Mouse (Mus musculus) embryonic facial prominence, embryonic 10.5 days (tissue): ENCODE measurements at regions not wholly inside any gene's neighbourhood (a gene's known extent, or its start where the extent isn't known, plus 50 kb on each side); places are given as distances from the start of the nearest gene placed in this dataset.

Source experiments
- DNase-seq: peaks from one replicate; pipeline ENCODE4 v3.0.0-alpha.2; 2017; ENCODE audit warnings: low spot score
- H3K27ac ChIP-seq: fragments of 300-500 bp; sonication (generic); replicated peaks from 2 replicates; pipeline ENCODE4 v1.5.1; 2016; ENCODE audit warnings: mild to moderate bottlenecking
- H3K27me3 ChIP-seq: fragments of 300-500 bp; sonication (generic); replicated peaks from 2 replicates; pipeline ENCODE4 v1.6.1; 2016; ENCODE audit warnings: low read depth, mild to moderate bottlenecking; ENCODE audit not compliant: poor library complexity, severe bottlenecking
- H3K36me3 ChIP-seq: fragments of 300-500 bp; sonication (generic); replicated peaks from 2 replicates; pipeline ENCODE4 v1.6.1; 2016; ENCODE audit warnings: mild to moderate bottlenecking, moderate library complexity
- H3K4me1 ChIP-seq: fragments of 300-500 bp; sonication (generic); 2 replicates; pipeline ENCODE4 v1.6.1; 2016
- H3K4me3 ChIP-seq: fragments of 300-500 bp; sonication (generic); 2 replicates; pipeline ENCODE4 v1.5.1; 2016; ENCODE audit warnings: mild to moderate bottlenecking, moderate library complexity
- H3K9me3 ChIP-seq: fragments of 300-500 bp; sonication (generic); 2 replicates; pipeline ENCODE4 v1.6.1; 2016; ENCODE audit warnings: mild to moderate bottlenecking
- WGBS: fragments of 180-500 bp; shearing (Covaris S2); methylation state at CpG from one replicate; pipeline ENCODE4 v1.1.7; 2016; 5-methylcytosine and 5-hydroxymethylcytosine counted together

DNA sequence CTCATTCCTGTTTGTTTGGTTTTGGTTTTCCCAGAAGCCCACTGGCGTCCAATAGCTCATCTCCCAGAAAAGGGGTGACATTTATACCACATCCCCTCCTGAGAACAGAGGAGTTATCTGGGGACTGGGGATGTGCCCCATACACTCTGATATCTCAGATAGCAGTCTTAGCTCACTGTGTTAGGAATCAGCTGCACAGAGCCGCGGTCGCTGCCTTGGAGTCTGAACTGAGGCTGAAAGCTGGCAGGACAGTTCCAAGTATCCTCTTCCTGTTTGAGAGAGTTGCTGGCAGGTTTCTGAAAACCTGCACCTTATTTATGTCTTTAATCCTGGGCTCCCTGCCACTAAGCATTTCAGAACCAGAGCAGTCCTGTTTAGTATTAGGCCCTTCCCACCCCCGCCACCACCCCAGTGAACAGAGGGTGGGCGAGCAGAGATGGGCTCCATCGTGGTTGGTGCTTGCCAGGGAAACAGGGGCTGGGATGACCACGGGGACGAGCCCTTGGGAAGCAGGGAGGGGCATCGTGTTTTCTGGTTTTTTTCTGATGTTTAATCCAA is 163.8 kb downstream of the Chic2 start:
- Histone ChIP-seq H3K27ac (0 out of 2 replicates have a peak overlapping the region, but pooled peaks have one; percentile 2), H3K9me3 (peaks cover 9% of the 10 kb centered on the region; the same call in 1 of the 2 replicates), H3K36me3 (no peaks in the 10 kb centered on the region), H3K4me3 (no peak overlapping the region), H3K4me1 (peaks cover 30% of the 10 kb centered on the region), H3K27me3 (0 out of 2 replicates have a peak, but pooled peaks cover 6% of the 10 kb centered on the region)
- DNase-seq: no peak
- 73% methylated on average over 10 of the region's 10 CpGs for WGBS

DNA sequence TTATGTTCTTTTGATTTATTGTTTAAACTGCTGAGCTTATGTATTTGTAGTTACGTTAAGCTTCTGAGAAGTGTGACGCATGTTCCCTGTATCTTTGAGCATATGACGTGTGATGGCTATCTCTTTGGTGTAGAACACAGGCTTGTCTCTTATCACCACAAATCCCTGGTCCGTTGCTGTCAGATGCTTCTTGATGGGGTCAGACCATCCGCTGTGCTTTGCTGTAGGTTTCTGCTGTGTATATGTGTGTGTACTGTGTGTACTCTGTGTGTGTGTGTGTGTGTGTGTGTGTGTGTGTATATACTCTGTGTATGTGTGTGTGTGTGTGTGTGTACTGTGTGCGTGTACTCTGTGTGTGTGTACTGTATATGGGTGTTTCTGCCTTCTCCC is 164.5 kb downstream of the Chic2 start:
- Histone ChIP-seq H3K27me3 (0 out of 2 replicates have a peak, but pooled peaks cover 6% of the 10 kb centered on the region), H3K9me3 (peaks cover 8% of the 10 kb centered on the region; the same call in 1 of the 2 replicates), H3K27ac (0 out of 2 replicates have a peak overlapping the region, but pooled peaks have one; percentile 2), H3K4me3 (no peak overlapping the region), H3K36me3 (no peaks in the 10 kb centered on the region), H3K4me1 (peaks cover 34% of the 10 kb centered on the region)
- DNase-seq: no peak
- 85% methylated on average over 6 of the region's 6 CpGs for WGBS

DNA sequence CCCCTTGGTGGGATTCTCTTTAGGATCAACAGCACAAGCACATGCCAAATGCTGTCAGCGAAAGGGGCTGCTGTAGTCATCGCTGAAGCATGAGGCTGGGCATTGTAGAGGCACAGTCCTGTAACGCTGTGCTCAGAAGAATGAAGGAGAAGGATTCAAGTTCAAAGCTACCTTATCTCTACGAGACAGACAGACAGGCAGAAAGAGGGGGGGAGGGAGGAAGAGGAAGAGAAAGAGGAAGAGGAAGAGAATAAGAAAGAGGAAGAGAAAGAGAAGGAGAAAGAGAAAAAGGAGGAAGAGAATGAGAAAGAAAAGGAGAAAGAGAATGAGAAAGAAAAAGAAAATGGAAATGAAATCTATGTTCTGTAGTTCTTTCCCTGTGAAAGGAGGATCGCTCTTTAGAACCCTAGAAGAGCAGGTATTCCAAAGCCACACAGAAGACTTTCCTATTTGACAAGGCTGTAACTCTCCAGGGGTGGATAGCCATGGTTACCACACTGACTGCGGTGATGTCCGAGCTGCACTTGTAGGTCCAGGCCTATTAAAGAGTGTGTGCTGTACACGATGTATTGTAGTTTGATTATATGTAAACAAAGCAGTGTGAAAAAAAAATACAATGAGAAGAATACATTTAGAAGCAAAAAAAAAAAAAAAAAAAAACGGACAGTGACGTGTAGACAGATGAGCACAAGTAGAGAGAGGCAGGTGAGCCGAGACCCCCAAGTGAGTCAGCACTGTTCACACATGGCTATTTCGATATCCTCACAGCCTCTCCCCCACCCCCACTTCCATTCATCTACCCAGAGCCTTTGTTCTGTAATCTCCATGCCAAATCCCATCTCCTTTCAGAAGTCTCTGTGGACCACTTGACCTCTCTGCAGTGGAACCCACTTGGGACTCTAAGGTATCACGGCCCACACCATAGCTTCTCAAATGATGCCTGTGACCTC is 165.2 kb downstream of the Chic2 start:
- 79% methylated on average over 13 of the region's 13 CpGs for WGBS
- Histone ChIP-seq H3K36me3 (no peaks in the 10 kb centered on the region), H3K27me3 (0 out of 2 replicates have a peak, but pooled peaks cover 6% of the 10 kb centered on the region), H3K9me3 (peaks cover 1% of the 10 kb centered on the region; the same call in 1 of the 2 replicates), H3K4me3 (no peak overlapping the region), H3K4me1 (peaks cover 41% of the 10 kb centered on the region), H3K27ac (no peak overlapping the region)
- no peak for DNase-seq

DNA sequence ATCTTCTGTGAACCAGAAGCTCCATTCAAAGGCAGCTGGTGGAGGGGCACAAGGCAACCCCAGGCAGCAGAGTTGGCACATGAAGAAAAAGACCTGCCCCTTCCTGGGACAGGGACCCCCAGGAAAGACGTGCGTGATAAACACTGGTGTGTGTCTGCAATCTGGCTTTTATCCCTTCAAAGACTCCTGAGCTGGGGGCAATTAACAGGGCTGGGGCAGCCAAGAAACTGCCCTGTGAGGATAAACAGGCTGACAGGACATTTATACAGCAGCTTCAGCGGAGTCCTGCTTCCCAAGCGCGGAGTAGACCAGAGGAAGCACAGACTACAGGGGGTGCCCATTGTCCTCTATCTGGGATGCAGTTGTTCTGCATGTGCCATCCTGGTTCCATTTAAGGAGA is 167.0 kb downstream of the Chic2 start:
- H3K27ac ChIP-seq: peak overlapping the region; percentile 61; the same call in 1 of the 2 replicates
- no peak for DNase-seq
- WGBS: 55% methylated on average over 5 of the region's 5 CpGs
- no peak overlapping the region for H3K4me3 ChIP-seq
- H3K4me1 ChIP-seq: peaks cover 49% of the 10 kb centered on the region
- no peaks in the 10 kb centered on the region for H3K36me3 ChIP-seq
- 0 out of 2 replicates have a peak, but pooled peaks cover 6% of the 10 kb centered on the region for H3K27me3 ChIP-seq
- H3K9me3 ChIP-seq: no peaks in the 10 kb centered on the region

DNA sequence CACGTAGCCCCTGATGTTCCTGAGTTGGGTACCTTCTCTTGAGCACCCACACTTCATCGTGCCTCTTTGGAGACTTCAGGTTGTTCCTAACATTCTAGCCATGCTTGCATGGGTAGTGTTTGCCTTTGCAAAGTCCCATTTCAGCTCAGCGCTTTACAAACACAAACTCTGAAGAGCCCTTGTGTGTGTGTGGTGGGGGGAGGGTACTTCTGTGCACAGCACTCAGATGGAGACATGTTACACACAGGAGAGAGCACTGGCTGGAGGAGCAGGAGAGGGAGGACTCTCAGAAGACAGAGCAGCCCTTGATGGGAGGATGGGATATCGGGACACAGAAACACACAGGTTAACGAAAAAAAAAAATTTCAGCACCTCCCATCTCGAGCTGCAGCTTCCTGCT is 167.4 kb downstream of the Chic2 start:
- peaks cover 49% of the 10 kb centered on the region for H3K4me1 ChIP-seq

DNA sequence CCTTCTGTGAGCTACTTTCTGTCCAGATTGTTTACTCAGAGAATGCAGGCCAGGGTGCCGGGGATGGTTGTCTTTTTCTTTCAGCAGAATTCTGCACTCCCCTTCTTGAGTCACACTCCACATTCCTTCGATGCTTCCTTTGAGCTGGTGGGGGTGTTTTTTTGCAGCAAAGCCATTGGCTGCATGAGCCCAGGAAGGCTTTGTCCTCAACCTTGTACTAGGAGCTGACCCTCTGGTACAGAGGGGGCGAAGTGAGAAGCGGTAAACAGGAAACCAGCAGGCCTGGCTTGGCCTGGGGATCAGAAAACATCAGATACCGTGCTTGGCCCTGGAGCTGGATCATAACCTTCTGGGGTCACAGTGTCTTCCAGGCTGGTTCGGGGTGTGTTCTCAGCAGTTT is 169.9 kb downstream of the Chic2 start:
- Histone ChIP-seq H3K27ac (peak overlapping the region; percentile 58), H3K4me3 (no peak overlapping the region), H3K9me3 (no peaks in the 10 kb centered on the region), H3K27me3 (0 out of 2 replicates have a peak, but pooled peaks cover 6% of the 10 kb centered on the region), H3K36me3 (no peaks in the 10 kb centered on the region), H3K4me1 (peaks cover 39% of the 10 kb centered on the region)
- 26% methylated on average over 6 of the region's 6 CpGs for WGBS
- DNase-seq: peak; percentile 27

More for the DNA sequence above, 167.4 kb downstream of the Chic2 start:
- Histone ChIP-seq H3K27ac (no peak overlapping the region; the same call in 1 of the 2 replicates), H3K4me3 (no peak overlapping the region), H3K27me3 (0 out of 2 replicates have a peak, but pooled peaks cover 6% of the 10 kb centered on the region), H3K36me3 (no peaks in the 10 kb centered on the region), H3K9me3 (no peaks in the 10 kb centered on the region)
- DNase-seq: no peak
- WGBS: 63% methylated on average over 6 of the region's 6 CpGs

DNA sequence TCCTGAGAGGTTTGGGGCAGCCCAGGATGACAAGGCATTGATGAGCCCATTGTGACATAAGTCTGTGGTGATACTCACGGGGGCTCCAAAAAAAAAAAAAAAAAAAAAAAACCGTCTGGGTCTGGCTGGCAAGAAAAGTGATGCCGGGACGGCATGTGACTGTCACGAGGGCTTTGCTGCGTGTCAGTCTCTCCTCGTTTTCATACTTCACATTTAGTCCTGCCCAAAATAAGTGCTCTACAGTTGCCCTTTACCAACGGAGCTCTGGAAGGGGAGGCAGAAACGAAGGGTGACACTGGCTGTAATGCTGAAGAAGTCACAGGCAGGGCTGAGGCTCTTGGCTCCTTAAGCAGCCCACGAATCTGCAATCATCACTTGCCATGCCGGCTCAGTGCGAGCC is 167.9 kb upstream of the Lnx1 start:
- no peaks in the 10 kb centered on the region for H3K27me3 ChIP-seq
- no peak overlapping the region for H3K4me3 ChIP-seq
- DNase-seq: no peak
- WGBS: 78% methylated on average over 12 of the region's 12 CpGs
- no peaks in the 10 kb centered on the region for H3K9me3 ChIP-seq
- no peaks in the 10 kb centered on the region for H3K36me3 ChIP-seq
- H3K4me1 ChIP-seq: peaks cover 20% of the 10 kb centered on the region
- no peak overlapping the region for H3K27ac ChIP-seq

DNA sequence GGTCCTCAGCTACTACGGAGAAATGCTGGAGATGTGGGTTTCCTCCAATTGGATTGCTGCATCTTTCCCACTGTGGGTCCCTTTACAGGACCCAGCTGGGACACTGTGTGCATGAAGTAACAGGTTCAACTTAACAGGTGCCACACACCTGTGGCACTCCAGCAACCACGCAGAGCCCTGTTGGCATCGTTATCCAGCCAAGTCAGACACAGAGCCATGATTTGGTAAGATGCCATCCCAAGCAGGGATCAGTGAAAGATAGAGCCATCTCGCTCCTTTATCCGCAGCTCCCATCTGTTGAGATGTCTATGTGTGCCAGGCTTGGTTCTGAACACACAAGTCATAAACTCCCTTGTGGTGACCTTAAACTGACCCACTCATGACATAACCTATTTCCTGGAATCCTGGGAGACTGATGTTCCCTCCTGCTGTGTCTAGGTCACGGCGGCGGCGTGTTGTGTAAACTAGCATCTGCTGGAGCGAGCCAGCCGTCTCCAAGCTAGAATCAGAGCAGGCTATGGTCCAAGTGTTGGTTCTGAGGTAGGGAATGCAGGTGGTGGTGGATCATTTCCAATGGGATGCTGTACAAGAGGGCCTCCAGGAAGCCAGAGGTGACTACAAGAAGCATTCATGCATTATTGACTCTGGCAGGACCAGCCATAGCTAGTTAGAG is 164.5 kb upstream of the Lnx1 start:
- no peaks in the 10 kb centered on the region for H3K27me3 ChIP-seq
- no peaks in the 10 kb centered on the region for H3K36me3 ChIP-seq
- H3K27ac ChIP-seq: no peak overlapping the region
- H3K4me3 ChIP-seq: no peak overlapping the region
- DNase-seq: no peak
- H3K9me3 ChIP-seq: no peaks in the 10 kb centered on the region
- 94% methylated on average over 11 of the region's 11 CpGs for WGBS
- H3K4me1 ChIP-seq: no peaks in the 10 kb centered on the region

DNA sequence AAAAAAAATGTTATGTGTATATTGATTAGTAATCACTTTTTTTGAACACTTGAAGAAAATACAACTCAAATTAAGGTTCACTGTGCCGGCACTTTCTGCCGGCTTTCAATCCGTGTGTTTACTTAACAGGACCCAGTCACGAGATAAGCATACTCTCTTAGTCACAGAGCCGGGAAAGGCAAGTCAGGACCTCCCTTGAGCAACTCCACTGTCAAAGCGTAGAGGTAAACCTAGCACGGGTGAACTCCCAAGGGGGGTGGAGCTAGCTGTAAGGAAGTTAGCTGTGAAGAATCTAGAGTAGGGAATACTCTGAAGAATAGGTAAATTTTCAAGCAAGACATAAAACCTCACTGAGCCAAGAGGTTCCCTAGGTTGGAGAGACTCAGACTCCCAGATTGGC is 164.0 kb upstream of the Lnx1 start:
- Histone ChIP-seq H3K4me1 (no peaks in the 10 kb centered on the region), H3K9me3 (no peaks in the 10 kb centered on the region), H3K36me3 (no peaks in the 10 kb centered on the region), H3K27me3 (no peaks in the 10 kb centered on the region), H3K4me3 (no peak overlapping the region), H3K27ac (no peak overlapping the region)
- DNase-seq: no peak
- WGBS: 69% methylated on average over 7 of the region's 7 CpGs

DNA sequence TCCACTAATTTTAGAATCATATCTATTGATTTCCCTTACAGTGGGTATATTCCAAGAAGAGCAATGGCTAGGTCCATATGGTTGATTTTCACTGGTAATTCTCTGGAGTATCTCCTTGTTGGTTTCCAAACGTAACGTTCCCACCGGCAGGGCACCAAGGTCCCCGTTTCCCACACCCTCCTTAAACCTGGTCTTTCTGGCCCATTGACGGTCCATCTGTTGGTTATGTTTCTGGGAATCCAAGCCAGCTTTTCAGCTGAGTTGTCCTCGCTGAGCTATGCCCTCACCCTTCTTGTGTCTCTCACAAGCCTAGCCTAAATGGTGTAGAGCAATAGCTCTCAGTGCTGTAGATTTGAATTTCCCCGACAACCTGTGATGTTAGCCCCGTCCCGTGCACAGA is 162.7 kb upstream of the Lnx1 start:
- Histone ChIP-seq H3K4me3 (no peak overlapping the region), H3K27me3 (no peaks in the 10 kb centered on the region), H3K9me3 (no peaks in the 10 kb centered on the region), H3K27ac (no peak overlapping the region), H3K4me1 (no peaks in the 10 kb centered on the region), H3K36me3 (no peaks in the 10 kb centered on the region)
- no peak for DNase-seq
- 93% methylated on average over 9 of the region's 9 CpGs for WGBS

DNA sequence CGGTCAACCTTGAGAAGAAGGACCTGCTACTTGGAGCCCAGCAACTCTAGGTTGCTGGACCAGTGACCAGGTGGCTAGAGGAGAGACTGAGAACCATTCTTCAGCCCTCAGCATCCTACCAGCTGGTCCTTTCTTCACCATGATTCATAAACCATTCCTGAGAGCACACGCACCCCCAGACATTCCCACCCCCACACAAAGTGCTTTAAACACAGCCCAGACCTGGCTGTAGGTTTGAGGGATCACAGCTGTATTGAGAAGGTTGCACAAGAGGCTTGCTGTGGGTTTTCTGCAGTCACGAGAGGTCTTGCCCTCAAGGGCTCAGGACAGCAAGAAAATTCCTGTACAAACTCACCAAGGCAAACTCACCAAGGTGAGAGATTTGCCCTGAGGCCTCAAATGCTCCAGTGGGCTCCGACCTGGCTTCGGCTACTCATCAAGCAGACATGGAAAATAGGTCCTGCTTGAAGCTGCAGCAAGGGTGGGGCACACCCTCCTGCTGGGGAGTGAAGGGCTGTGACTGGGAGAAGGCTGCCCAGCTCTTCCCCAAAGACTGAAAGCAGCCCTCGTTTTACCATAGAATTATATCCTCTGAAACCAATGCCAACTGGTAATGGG is 161.9 kb upstream of the Lnx1 start:
- no peaks in the 10 kb centered on the region for H3K27me3 ChIP-seq
- no peaks in the 10 kb centered on the region for H3K9me3 ChIP-seq
- H3K36me3 ChIP-seq: no peaks in the 10 kb centered on the region
- no peak for DNase-seq
- no peaks in the 10 kb centered on the region for H3K4me1 ChIP-seq
- 78% methylated on average over 6 of the region's 6 CpGs for WGBS
- no peak overlapping the region for H3K4me3 ChIP-seq
- H3K27ac ChIP-seq: no peak overlapping the region

DNA sequence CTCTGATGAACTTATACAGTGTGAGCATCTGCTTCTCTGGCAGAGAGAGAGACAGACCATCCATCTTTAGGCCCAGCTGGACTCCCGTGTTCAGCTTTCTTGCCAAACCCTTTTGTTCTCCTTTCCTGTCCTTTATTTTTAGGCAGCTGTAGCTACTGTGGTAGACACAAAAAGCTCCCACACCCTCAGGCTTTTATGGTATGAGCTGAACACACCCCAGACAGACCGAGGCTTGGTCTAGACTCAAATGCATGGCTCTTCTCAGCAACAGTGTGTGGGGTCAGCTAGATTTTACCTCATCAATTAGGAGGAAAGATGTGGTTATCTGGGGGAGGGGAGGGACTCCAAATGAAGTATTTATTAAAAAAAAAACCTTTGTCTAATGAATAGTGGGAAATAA is 158.6 kb upstream of the Lnx1 start:
- no peaks in the 10 kb centered on the region for H3K27me3 ChIP-seq
- DNase-seq: no peak
- H3K36me3 ChIP-seq: no peaks in the 10 kb centered on the region
- H3K4me1 ChIP-seq: peaks cover 13% of the 10 kb centered on the region
- WGBS: 72% methylated on average over 2 of the region's 2 CpGs
- H3K4me3 ChIP-seq: no peak overlapping the region
- no peaks in the 10 kb centered on the region for H3K9me3 ChIP-seq
- H3K27ac ChIP-seq: no peak overlapping the region
